Mouse (Mus musculus): Measurements from ENCODE around the gene Barhl2. TPM values are rescaled to one million over a fixed set of nuclear protein-coding genes. Genes with fewer than 3 reads are reported as not detected.

Barhl2 gene
- total and polyA plus RNA-seq, 3 experiments = not detected

DNA sequence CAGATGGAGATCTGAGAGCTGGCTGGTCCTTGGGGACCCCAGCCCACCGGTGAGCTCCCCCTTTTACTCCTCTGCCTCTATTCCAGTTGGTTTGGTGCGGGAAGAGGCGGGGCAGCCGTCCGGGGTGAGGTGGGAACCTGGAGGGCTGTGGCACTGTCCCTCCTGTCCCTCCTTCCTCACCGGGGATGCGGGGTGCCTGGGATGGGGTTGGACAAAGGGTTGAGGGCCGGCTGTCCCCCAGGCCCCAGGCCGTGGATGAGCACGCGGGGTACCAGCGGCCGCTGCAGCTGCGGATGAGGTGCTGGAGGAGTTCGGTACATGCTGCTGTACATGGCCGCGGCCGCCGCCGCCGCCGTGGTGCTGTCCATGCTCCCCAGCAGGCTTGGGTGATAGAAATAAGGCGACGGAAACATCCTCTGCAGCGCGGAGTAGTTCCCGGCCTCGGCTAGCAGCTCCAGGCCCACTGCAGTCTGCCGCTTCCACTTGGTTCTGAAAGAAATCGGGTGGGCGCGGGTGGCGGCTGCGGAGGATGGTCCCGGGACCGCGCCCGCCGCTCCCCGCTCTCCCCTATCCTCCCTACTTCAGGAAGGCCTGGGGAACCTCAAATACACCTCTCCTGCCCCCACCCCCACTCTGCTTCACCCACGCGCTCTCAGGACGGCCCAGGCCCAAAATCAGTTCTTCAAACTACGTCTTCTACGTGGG lies 4.6 kb downstream of the Barhl2 start:
- Histone ChIP-seq H3K4me2 (ENCODE audit: insufficient read depth, low read depth, poor library complexity, severe bottlenecking) (no peak overlapping the region), H3K27ac (ENCODE audit: insufficient read depth, low read depth) (no peak overlapping the region), H3K79me2 (replicated peaks; ENCODE audit: control insufficient read depth, extremely low read depth, insufficient read depth, poor library complexity, severe bottlenecking) (no peaks in the 10 kb centered on the region), H3K36me3 (replicated peaks in 1 of 2; ENCODE audit: control insufficient read depth in 1 of 2, insufficient read depth in 1 of 2, low read length in 1 of 2) (no peaks in the 10 kb centered on the region), H3K9ac (ENCODE audit: insufficient read depth, low read depth) (no peak overlapping the region), H3K9me3 (replicated peaks; ENCODE audit: low read length) (peaks cover 12% of the 10 kb centered on the region), H3K4me1 (ENCODE audit: control insufficient read depth in 1 of 2, insufficient read depth in 2 of 2) (no peaks in the 10 kb centered on the region), H3K4me3 (replicated peaks in 1 of 3; ENCODE audit: low read depth in 2 of 3, low read length in 2 of 3, poor library complexity in 1 of 3) (no peak overlapping the region), H3K27me3 (replicated peaks) (no peaks in the 10 kb centered on the region)
- DNase-seq (ENCODE audit: extremely low read depth) = no peak
- TF ChIP-seq NRF1 (IDR thresholded peaks at IDR 0.05; ENCODE audit: low read depth, low read length) = no peak
- TF ChIP-seq HCFC1 (IDR thresholded peaks at IDR 0.05; ENCODE audit: low read depth, low read length) = no peak
- TF ChIP-seq PAX5 (IDR thresholded peaks at IDR 0.05; ENCODE audit: low read length) = no peak
- no peak for TF ChIP-seq USF2 (conservative IDR thresholded peaks at IDR 0.05; ENCODE audit: low read depth, low read length)
- TF ChIP-seq MEF2A (IDR thresholded peaks at IDR 0.05; ENCODE audit: borderline replicate concordance, low read depth, low read length) = no peak
- TF ChIP-seq USF1 (IDR thresholded peaks at IDR 0.05; ENCODE audit: low read depth, low read length) = no peak
- in situ Hi-C loops (cut with MboI; ENCODE audit: low pct_ligation_motif_present, low pct_unique_long_range_greater_than_20kb, low sequenced_read_pairs) (loop anchor here (25.0 kb wide), 1 partner anchor 334 kb away; no protein-coding TSS in a partner anchor), dilution Hi-C loops (cut with MboI; ENCODE audit: extremely low pct_ligation_motif_present, extremely low pct_unique_long_range_greater_than_20kb, low sequenced_read_pairs) (no loop called here)

DNA sequence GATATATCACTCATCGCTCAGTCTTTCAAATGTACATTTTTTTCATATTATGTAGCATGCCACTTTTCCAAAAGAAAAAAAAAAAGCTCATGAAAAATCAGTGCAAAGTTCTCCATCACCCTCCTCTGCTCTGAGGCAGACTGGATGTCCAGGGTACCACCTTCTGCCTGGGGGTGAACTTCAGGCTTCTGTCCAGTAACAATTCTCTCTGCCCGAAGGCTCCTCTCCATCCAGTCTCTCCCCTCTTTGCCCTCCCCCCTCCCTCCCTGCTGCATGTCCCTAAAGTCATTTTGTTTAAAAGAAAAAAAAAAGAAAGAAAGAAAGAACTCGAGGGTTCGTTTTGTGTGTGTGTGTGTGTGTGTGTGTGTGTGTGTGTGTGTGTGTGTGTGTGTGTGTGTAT lies 5.3 kb downstream of the Barhl2 start:
- no peak for DNase-seq (ENCODE audit: extremely low read depth)
- TF ChIP-seq TCF12 (IDR thresholded peaks at IDR 0.05; ENCODE audit: low read depth, low read length) = no peak
- TF ChIP-seq JUN (IDR thresholded peaks at IDR 0.05; ENCODE audit: insufficient read depth, low read depth, low read length) = no peak
- TF ChIP-seq MAZ (IDR thresholded peaks at IDR 0.05; ENCODE audit: low read depth, low read length) = no peak
- TF ChIP-seq USF2 (conservative IDR thresholded peaks at IDR 0.05; ENCODE audit: low read depth, low read length) = no peak
- no peak for TF ChIP-seq SIN3A (IDR thresholded peaks at IDR 0.05; ENCODE audit: low read length)
- Histone ChIP-seq H3K27me3 (replicated peaks) (no peaks in the 10 kb centered on the region), H3K4me3 (replicated peaks in 1 of 3; ENCODE audit: low read depth in 2 of 3, low read length in 2 of 3, poor library complexity in 1 of 3) (no peak overlapping the region), H3K36me3 (replicated peaks in 1 of 2; ENCODE audit: control insufficient read depth in 1 of 2, insufficient read depth in 1 of 2, low read length in 1 of 2) (no peaks in the 10 kb centered on the region), H3K79me2 (replicated peaks; ENCODE audit: control insufficient read depth, extremely low read depth, insufficient read depth, poor library complexity, severe bottlenecking) (no peaks in the 10 kb centered on the region), H3K4me2 (ENCODE audit: insufficient read depth, low read depth, poor library complexity, severe bottlenecking) (no peak overlapping the region), H3K9me3 (replicated peaks; ENCODE audit: low read length) (peaks cover 11% of the 10 kb centered on the region), H3K4me1 (ENCODE audit: control insufficient read depth in 1 of 2, insufficient read depth in 2 of 2) (no peaks in the 10 kb centered on the region), H3K9ac (ENCODE audit: insufficient read depth, low read depth) (no peak overlapping the region), H3K27ac (ENCODE audit: insufficient read depth, low read depth) (no peak overlapping the region)
- dilution Hi-C loops (cut with MboI; ENCODE audit: extremely low pct_ligation_motif_present, extremely low pct_unique_long_range_greater_than_20kb, low sequenced_read_pairs) = no loop called here
- in situ Hi-C loops (cut with MboI; ENCODE audit: low pct_ligation_motif_present, low pct_unique_long_range_greater_than_20kb, low sequenced_read_pairs) = loop anchor here (25.0 kb wide), 1 partner anchor 335 kb away; no protein-coding TSS in a partner anchor

DNA sequence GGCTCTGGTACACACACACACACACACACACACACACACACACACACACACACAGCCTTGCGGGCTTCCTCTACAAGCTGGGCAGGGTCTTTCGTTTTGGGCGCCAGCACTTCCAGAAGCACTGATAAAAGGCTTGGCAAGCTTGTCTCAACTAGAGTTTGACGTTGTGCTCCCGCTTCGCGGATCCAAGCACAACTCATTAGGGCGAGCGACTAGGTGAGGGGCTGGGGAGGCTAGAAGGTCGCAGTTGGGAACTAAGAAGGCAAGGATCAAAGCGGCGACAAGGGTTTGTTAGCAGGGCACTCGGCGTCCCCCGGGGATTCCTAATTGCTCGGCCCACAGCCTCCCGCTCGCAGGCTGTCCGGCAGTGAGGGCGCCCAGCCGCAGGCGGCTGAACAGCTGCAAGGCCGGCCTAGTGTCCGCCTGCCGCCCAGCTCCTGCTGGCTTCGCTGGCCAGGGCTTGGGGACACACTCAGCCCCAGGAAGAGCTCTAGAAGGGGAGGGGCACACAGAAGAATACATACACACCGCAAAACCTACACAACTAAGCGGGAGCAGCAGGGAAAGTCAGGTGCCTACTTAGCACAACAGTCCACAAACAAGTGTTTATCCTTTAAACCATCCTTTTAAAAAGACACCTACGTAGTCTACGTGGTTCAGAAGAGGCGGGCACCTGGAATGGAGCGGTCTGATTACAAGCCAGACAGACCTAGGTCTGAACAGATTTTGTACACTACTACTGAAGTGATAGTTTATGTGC lies 6.1 kb downstream of the Barhl2 start:
- Histone ChIP-seq H3K9ac (ENCODE audit: insufficient read depth, low read depth) (no peak overlapping the region), H3K9me3 (replicated peaks; ENCODE audit: low read length) (peaks cover 3% of the 10 kb centered on the region), H3K4me2 (ENCODE audit: insufficient read depth, low read depth, poor library complexity, severe bottlenecking) (no peak overlapping the region), H3K36me3 (replicated peaks in 1 of 2; ENCODE audit: control insufficient read depth in 1 of 2, insufficient read depth in 1 of 2, low read length in 1 of 2) (no peaks in the 10 kb centered on the region), H3K4me3 (replicated peaks in 1 of 3; ENCODE audit: low read depth in 2 of 3, low read length in 2 of 3, poor library complexity in 1 of 3) (no peak overlapping the region), H3K27me3 (replicated peaks) (no peaks in the 10 kb centered on the region), H3K4me1 (ENCODE audit: control insufficient read depth in 1 of 2, insufficient read depth in 2 of 2) (no peaks in the 10 kb centered on the region), H3K79me2 (replicated peaks; ENCODE audit: control insufficient read depth, extremely low read depth, insufficient read depth, poor library complexity, severe bottlenecking) (no peaks in the 10 kb centered on the region), H3K27ac (ENCODE audit: insufficient read depth, low read depth) (no peak overlapping the region)
- DNase-seq (ENCODE audit: extremely low read depth) = no peak
- in situ Hi-C loops (cut with MboI; ENCODE audit: low pct_ligation_motif_present, low pct_unique_long_range_greater_than_20kb, low sequenced_read_pairs) = loop anchor here (25.0 kb wide), 1 partner anchor 335 kb away; no protein-coding TSS in a partner anchor
- TF ChIP-seq ELF1 (IDR thresholded peaks at IDR 0.05; ENCODE audit: low read depth, low read length) (no peak), RCOR1 (conservative IDR thresholded peaks at IDR 0.05; ENCODE audit: low read depth, low read length) (no peak)
- dilution Hi-C loops (cut with MboI; ENCODE audit: extremely low pct_ligation_motif_present, extremely low pct_unique_long_range_greater_than_20kb, low sequenced_read_pairs) = no loop called here
